Comparison of ENCODE assay signal across 7 mouse cellular contexts in genomic region chr17:35243086-35243485, GRCm38 (mm10). TPM values are rescaled to one million over a fixed set of nuclear protein-coding genes. Genes with fewer than 3 reads are reported as not detected.
DNase-seq lines count a peak whose midpoint lies in the region; ATAC-seq and TF ChIP-seq lines count a peak whose summit lies in the region.

No protein-coding gene starts in this region.

- intact Hi-C loops in heart, postnatal 14 days (cut with DNase I), result loop anchor here (5.0 to 10.0 kb wide), 2 partner anchors 391 to 1128 kb away; partner anchors contain the start of genes H2-DMa, Nelfe and Skiv2l
- intact Hi-C loops in left cerebral cortex, postnatal 14 days (cut with DNase I), result no loop called here

- WGBS in embryonic facial prominence, embryonic 13.5 days, result 4% methylated on average over 16 of the region's 16 CpGs
- 20% methylated on average over 16 of the region's 16 CpGs for WGBS in midbrain, embryonic 10.5 days

- H3K4me2 ChIP-seq in CH12.LX (ENCODE audit: insufficient read depth, low read depth, poor library complexity, severe bottlenecking), result peak overlapping the region; percentile 76
- H3K4me2 ChIP-seq in embryonic facial prominence, embryonic 13.5 days, result peak overlapping the region; percentile 94

- in situ Hi-C loops in CH12.LX (cut with MboI; ENCODE audit: low pct_ligation_motif_present, low pct_unique_long_range_greater_than_20kb, low sequenced_read_pairs), result no loop called here

- H3K4me1 ChIP-seq in CH12.LX (ENCODE audit: control insufficient read depth in 1 of 2, insufficient read depth in 2 of 2) (peaks cover 6 to 45% of the 10 kb centered on the region in 2 experiments), MEL (ENCODE audit: control insufficient read depth in 1 of 2, insufficient read depth in 2 of 2, low read length in 2 of 2) (peaks cover 5 to 28% of the 10 kb centered on the region in 2 experiments; a peak in 3 of 4 replicates)
- H3K4me1 ChIP-seq in embryonic facial prominence, embryonic 13.5 days, result peaks cover 41% of the 10 kb centered on the region
- H3K4me1 ChIP-seq in midbrain, embryonic 10.5 days, result peaks cover 47% of the 10 kb centered on the region

- dilution Hi-C loops in CH12.LX (cut with MboI; ENCODE audit: extremely low pct_ligation_motif_present, extremely low pct_unique_long_range_greater_than_20kb, low sequenced_read_pairs), result no loop called here

- H3K79me2 ChIP-seq in CH12.LX (replicated peaks; ENCODE audit: control insufficient read depth, extremely low read depth, insufficient read depth, poor library complexity, severe bottlenecking) (peaks cover 59% of the 10 kb centered on the region), MEL (ENCODE audit: control insufficient read depth, insufficient read depth, low read length, poor library complexity) (peaks cover 57% of the 10 kb centered on the region)

- TF ChIP-seq EP300 in CH12.LX (IDR thresholded peaks at IDR 0.05; ENCODE audit: low read length), result no peak
- TF ChIP-seq EP300 in MEL (IDR thresholded peaks at IDR 0.05; ENCODE audit: low read depth in 1 of 2, low read length in 2 of 2), result no peak

- H3K27me3 ChIP-seq in CH12.LX (replicated peaks) (peaks cover 6% of the 10 kb centered on the region), MEL (ENCODE audit: control insufficient read depth in 1 of 2, insufficient read depth in 2 of 2, low read length in 2 of 2) (no peaks in the 10 kb centered on the region)
- no peaks in the 10 kb centered on the region for H3K27me3 ChIP-seq in embryonic facial prominence, embryonic 13.5 days
- no peaks in the 10 kb centered on the region for H3K27me3 ChIP-seq in midbrain, embryonic 10.5 days (ENCODE audit: low read depth, poor library complexity, severe bottlenecking)

- TF ChIP-seq POLR2A in CH12.LX (IDR thresholded peaks at IDR 0.05; ENCODE audit: low read depth, low read length) (no peak; the same call in 1 of the 2 replicates), MEL (IDR thresholded peaks at IDR 0.05; ENCODE audit: control insufficient read depth in 1 of 2, insufficient read depth in 1 of 2, low read depth in 1 of 2, low read length in 2 of 2, poor library complexity in 1 of 2) (no peak)

- H3K9ac ChIP-seq in CH12.LX (ENCODE audit: insufficient read depth, low read depth), result peak overlapping the region; percentile 99
- H3K9ac ChIP-seq in MEL (ENCODE audit: control insufficient read depth, low read depth, low read length, poor library complexity, severe bottlenecking), result peak overlapping the region; percentile 96
- peak overlapping the region; percentile 100 for H3K9ac ChIP-seq in embryonic facial prominence, embryonic 13.5 days

- no peak for DNase-seq in CH12.LX (ENCODE audit: extremely low read depth)
- peak; percentile 61 for DNase-seq in MEL (ENCODE audit: low read depth, low spot score)
- DNase-seq in heart, postnatal 14 days, result peak; percentile 63 to 73
- DNase-seq in left cerebral cortex, postnatal 14 days (ENCODE audit: low spot score in 2 of 2), result peak; percentile 47 to 67
- DNase-seq in midbrain, embryonic 10.5 days (ENCODE audit: low spot score), result peak; percentile 59
- peak; percentile 73 for DNase-seq in testis, postnatal 10 days (ENCODE audit: low spot score)

- no peak for TF ChIP-seq RAD21 in CH12.LX (IDR thresholded peaks at IDR 0.05; ENCODE audit: low read depth, low read length)
- TF ChIP-seq RAD21 in MEL (IDR thresholded peaks at IDR 0.05; ENCODE audit: low read depth, low read length), result no peak

- H3K36me3 ChIP-seq in CH12.LX (replicated peaks in 1 of 2; ENCODE audit: control insufficient read depth in 1 of 2, insufficient read depth in 1 of 2, low read length in 1 of 2), result peaks cover 43 to 56% of the 10 kb centered on the region in 2 experiments
- H3K36me3 ChIP-seq in MEL (ENCODE audit: control insufficient read depth in 1 of 2, insufficient read depth in 2 of 2, low read length in 2 of 2), result peaks cover 31 to 33% of the 10 kb centered on the region in 2 experiments
- H3K36me3 ChIP-seq in embryonic facial prominence, embryonic 13.5 days, result peaks cover 51% of the 10 kb centered on the region
- H3K36me3 ChIP-seq in midbrain, embryonic 10.5 days, result peaks cover 52% of the 10 kb centered on the region

- no peak for ATAC-seq in embryonic facial prominence, embryonic 13.5 days (ENCODE audit: insufficient number of reproducible peaks, insufficient read depth, low FRiP score, low TSS enrichment, low read depth)

- H3K9me3 ChIP-seq in CH12.LX (replicated peaks; ENCODE audit: low read length), result no peaks in the 10 kb centered on the region
- H3K9me3 ChIP-seq in MEL (replicated peaks; ENCODE audit: insufficient read depth, low read length), result no peaks in the 10 kb centered on the region
- no peaks in the 10 kb centered on the region for H3K9me3 ChIP-seq in embryonic facial prominence, embryonic 13.5 days
- no peaks in the 10 kb centered on the region for H3K9me3 ChIP-seq in midbrain, embryonic 10.5 days (replicated peaks)

- H3K4me3 ChIP-seq in CH12.LX (replicated peaks in 1 of 3; ENCODE audit: low read depth in 2 of 3, low read length in 2 of 3, poor library complexity in 1 of 3) (peak overlapping the region; percentile 90 to 92 (median 92)), MEL (ENCODE audit: control insufficient read depth in 1 of 2, insufficient read depth in 1 of 2, low read depth in 2 of 2, low read length in 2 of 2) (peak overlapping the region; percentile 79 to 95)
- H3K4me3 ChIP-seq in embryonic facial prominence, embryonic 13.5 days, result peak overlapping the region; percentile 95
- peak overlapping the region; percentile 81 for H3K4me3 ChIP-seq in midbrain, embryonic 10.5 days

- TF ChIP-seq CTCF in CH12.LX (conservative IDR thresholded peaks at IDR 0.05 in 1 of 2, IDR thresholded peaks at IDR 0.05 in 1 of 2; ENCODE audit: low read depth in 2 of 2, low read length in 2 of 2) (peak in 1 of 2 experiments; percentile 19; a peak in 2 of 4 replicates), MEL (IDR thresholded peaks at IDR 0.05 in 2 of 3, conservative IDR thresholded peaks at IDR 0.05 in 1 of 3; ENCODE audit: control insufficient read depth in 1 of 3, insufficient read depth in 1 of 3, low read depth in 2 of 3, low read length in 3 of 3, poor library complexity in 1 of 3, severe bottlenecking in 1 of 3) (no peak)

- no peak overlapping the region for H3K27ac ChIP-seq in CH12.LX (ENCODE audit: insufficient read depth, low read depth)
- peak overlapping the region; percentile 94 for H3K27ac ChIP-seq in MEL (ENCODE audit: control insufficient read depth, low read depth, low read length)
- H3K27ac ChIP-seq in embryonic facial prominence, embryonic 13.5 days, result peak overlapping the region; percentile 99; the same call in 1 of the 2 replicates
- H3K27ac ChIP-seq in midbrain, embryonic 10.5 days (replicated peaks), result peak overlapping the region; percentile 98

RNA-seq across cellular contexts. Expression of gene Ddx39b, which starts 1.5 kb away (rescaled TPM):
- total RNA-seq in CH12.LX (2012; rRNA removed) (208 and 229 TPM in 2 replicates), CH12.LX (2014; rRNA removed) (242 and 254 TPM in 2 replicates), MEL (2012; rRNA removed) (206 and 270 TPM in 2 replicates)
- polyA plus RNA-seq in CH12.LX (2012; ENCODE audit: insufficient read length, low read depth) (341 and 411 TPM in 2 replicates), MEL (2012; ENCODE audit: insufficient read depth in 1 of 2, insufficient read length in 2 of 2, low read depth in 1 of 2, low replicate concordance in 2 of 2, missing spikeins in 1 of 2) (100 to 1,000 TPM; 581 to 787 TPM)
- polyA plus RNA-seq in embryonic facial prominence, embryonic 13.5 days (2015; fragmentation: Nextera tagmentation; extraction: Ambion mirVana), result 498 and 543 TPM in 2 replicates
- 100 to 1,000 TPM; 107 to 118 TPM for total RNA-seq in heart, postnatal 14 days (2021)
- 100 to 1,000 TPM; 221 to 230 TPM for total RNA-seq in left cerebral cortex, postnatal 14 days (2021)
- polyA plus RNA-seq in midbrain, embryonic 10.5 days (2016; fragmentation: Nextera tagmentation; extraction: Ambion mirVana), result 682 and 724 TPM in 2 replicates

RNA-seq across cellular contexts. Expression of gene Nfkbil1, which starts 7.5 kb away (rescaled TPM):
- total RNA-seq in CH12.LX (2012; rRNA removed), result 16.7 and 22.0 TPM in 2 replicates
- 15.2 TPM in 2 replicates for total RNA-seq in CH12.LX (2014; rRNA removed)
- 25.9 and 31.6 TPM in 2 replicates for polyA plus RNA-seq in CH12.LX (2012; ENCODE audit: insufficient read length, low read depth)
- total RNA-seq in MEL (2012; rRNA removed), result 10.1 and 10.3 TPM in 2 replicates
- 10 to 100 TPM in 1 of 2 experiments, not detected in 1; 26.0 TPM for polyA plus RNA-seq in MEL (2012; ENCODE audit: insufficient read depth in 1 of 2, insufficient read length in 2 of 2, low read depth in 1 of 2, low replicate concordance in 2 of 2, missing spikeins in 1 of 2)
- polyA plus RNA-seq in embryonic facial prominence, embryonic 13.5 days (2015; fragmentation: Nextera tagmentation; extraction: Ambion mirVana), result 10.4 and 12.0 TPM in 2 replicates
- 10 to 100 TPM in 1 of 2 experiments, 1 to 10 TPM in 1; 8.4 to 10.4 TPM for total RNA-seq in heart, postnatal 14 days (2021)
- 10 to 100 TPM; 12.2 to 14.3 TPM for total RNA-seq in left cerebral cortex, postnatal 14 days (2021)
- 9.9 and 11.7 TPM in 2 replicates for polyA plus RNA-seq in midbrain, embryonic 10.5 days (2016; fragmentation: Nextera tagmentation; extraction: Ambion mirVana)

RNA-seq across cellular contexts. Expression of gene Atp6v1g2, which starts 9.6 kb away (rescaled TPM):
- total RNA-seq in CH12.LX (2012; rRNA removed) (0.76 and 0.88 TPM in 2 replicates), CH12.LX (2014; rRNA removed) (0.23 and 0.27 TPM in 2 replicates), MEL (2012; rRNA removed) (0.46 and 0.56 TPM in 2 replicates)
- polyA plus RNA-seq in CH12.LX (2012; ENCODE audit: insufficient read length, low read depth) (1.4 and 2.0 TPM in 2 replicates), MEL (2012; ENCODE audit: insufficient read depth in 1 of 2, insufficient read length in 2 of 2, low read depth in 1 of 2, low replicate concordance in 2 of 2, missing spikeins in 1 of 2) (1 to 10 TPM in 1 of 2 experiments, not detected in 1; 4.7 TPM)
- 3.9 and 4.1 TPM in 2 replicates for polyA plus RNA-seq in embryonic facial prominence, embryonic 13.5 days (2015; fragmentation: Nextera tagmentation; extraction: Ambion mirVana)
- 1 to 10 TPM; 4.1 to 4.4 TPM for total RNA-seq in heart, postnatal 14 days (2021)
- 100 to 1,000 TPM; 454 to 455 TPM for total RNA-seq in left cerebral cortex, postnatal 14 days (2021)
- 9.7 and 11.8 TPM in 2 replicates for polyA plus RNA-seq in midbrain, embryonic 10.5 days (2016; fragmentation: Nextera tagmentation; extraction: Ambion mirVana)

RNA-seq across cellular contexts. Expression of gene H2-D1, which starts 19.4 kb away (rescaled TPM):
- 817 and 944 TPM in 2 replicates for total RNA-seq in CH12.LX (2012; rRNA removed)
- total RNA-seq in CH12.LX (2014; rRNA removed), result 659 and 667 TPM in 2 replicates
- polyA plus RNA-seq in CH12.LX (2012; ENCODE audit: insufficient read length, low read depth), result 880 and 952 TPM in 2 replicates
- 58.7 and 60.1 TPM in 2 replicates for total RNA-seq in MEL (2012; rRNA removed)
- 10 to 100 TPM in 1 of 2 experiments, not detected in 1; 97.9 TPM for polyA plus RNA-seq in MEL (2012; ENCODE audit: insufficient read depth in 1 of 2, insufficient read length in 2 of 2, low read depth in 1 of 2, low replicate concordance in 2 of 2, missing spikeins in 1 of 2)
- polyA plus RNA-seq in embryonic facial prominence, embryonic 13.5 days (2015; fragmentation: Nextera tagmentation; extraction: Ambion mirVana), result 28.7 and 30.7 TPM in 2 replicates
- 10 to 100 TPM; 77.3 to 77.5 TPM for total RNA-seq in heart, postnatal 14 days (2021)
- 10 to 100 TPM; 18.1 to 18.5 TPM for total RNA-seq in left cerebral cortex, postnatal 14 days (2021)
- polyA plus RNA-seq in midbrain, embryonic 10.5 days (2016; fragmentation: Nextera tagmentation; extraction: Ambion mirVana), result 55.3 and 61.1 TPM in 2 replicates

RNA-seq across cellular contexts. Expression of gene Gm16181, which starts 22.5 kb away (rescaled TPM):
- total RNA-seq in CH12.LX (2012; rRNA removed), result not detected in 2 replicates
- total RNA-seq in CH12.LX (2014; rRNA removed), result not detected in 2 replicates
- polyA plus RNA-seq in CH12.LX (2012; ENCODE audit: insufficient read length, low read depth), result not detected in 2 replicates
- total RNA-seq in MEL (2012; rRNA removed), result not detected in 2 replicates
- under 1 TPM in 1 of 2 experiments, not detected in 1; 0.58 TPM for polyA plus RNA-seq in MEL (2012; ENCODE audit: insufficient read depth in 1 of 2, insufficient read length in 2 of 2, low read depth in 1 of 2, low replicate concordance in 2 of 2, missing spikeins in 1 of 2)
- not detected in 2 replicates for polyA plus RNA-seq in embryonic facial prominence, embryonic 13.5 days (2015; fragmentation: Nextera tagmentation; extraction: Ambion mirVana)
- under 1 TPM in 1 of 2 experiments, not detected in 1; 0.71 TPM for total RNA-seq in heart, postnatal 14 days (2021)
- total RNA-seq in left cerebral cortex, postnatal 14 days (2021), result not detected
- 0.25 and 0.37 TPM in 2 replicates for polyA plus RNA-seq in midbrain, embryonic 10.5 days (2016; fragmentation: Nextera tagmentation; extraction: Ambion mirVana)

Comparison
In these comparisons a context has a peak if more than half of its experiments do, and no peak if none do; other contexts are left out.
1. RNA of gene Atp6v1g2, which starts 9.6 kb away (total RNA-seq): 454 to 455 TPM in left cerebral cortex, postnatal 14 days; 4.1 to 4.4 TPM in heart, postnatal 14 days, 0.23 to 0.88 TPM in CH12.LX and 0.46 to 0.56 TPM in MEL; every median in the first group is over 10 times any median in the second.
2. Of the 35 proteins assayed by ChIP-seq in both MEL and CH12.LX: peak only in MEL: CHD1 and MAX; only in CH12.LX: POLR2AphosphoS2; in both: none; in neither: 31; mixed calls (peak in some experiments, not most) for 1.
3. Peak in every context shown above with its lines, with median percentiles within 50 percentile points of each other: H3K4me3 ChIP-seq and H3K9ac ChIP-seq.